Mouse (Mus musculus) embryonic facial prominence, embryonic 12.5 days (tissue): ENCODE data around the gene Gm45021. TPM values are rescaled to one million over a fixed set of nuclear protein-coding genes. Genes with fewer than 3 reads are reported as not detected.

Source experiments
- ATAC-seq: fragments of 200-750 bp; cut with Nextera tagmentation; 2 replicates; pipeline ENCODE4 v1.8.0; 2017; ENCODE audit not compliant: insufficient number of reproducible peaks, insufficient read depth, low FRiP score, low TSS enrichment
- H3K27ac ChIP-seq: fragments of 300-500 bp; sonication (generic); 2 replicates; pipeline ENCODE4 v1.5.1; 2016; ENCODE audit warnings: mild to moderate bottlenecking
- H3K27me3 ChIP-seq: fragments of 300-500 bp; sonication (generic); 2 replicates; pipeline ENCODE4 v1.6.1; 2016; ENCODE audit warnings: mild to moderate bottlenecking, moderate library complexity
- H3K36me3 ChIP-seq: fragments of 300-500 bp; sonication (generic); 2 replicates; pipeline ENCODE4 v1.6.1; 2016; ENCODE audit warnings: mild to moderate bottlenecking
- H3K4me1 ChIP-seq: fragments of 300-500 bp; sonication (generic); 2 replicates; pipeline ENCODE4 v1.6.1; 2016
- H3K4me2 ChIP-seq: fragments of 300-500 bp; sonication (generic); replicated peaks from 2 replicates; pipeline ENCODE4 v1.6.1; 2016; ENCODE audit warnings: mild to moderate bottlenecking, moderate library complexity
- H3K4me3 ChIP-seq: fragments of 300-500 bp; sonication (generic); 2 replicates; pipeline ENCODE4 v1.5.1; 2016; ENCODE audit warnings: mild to moderate bottlenecking
- H3K9ac ChIP-seq: fragments of 300-500 bp; sonication (generic); 2 replicates; pipeline ENCODE4 v1.6.1; 2016; ENCODE audit warnings: mild to moderate bottlenecking, moderate library complexity
- H3K9me3 ChIP-seq: fragments of 300-500 bp; sonication (generic); 2 replicates; pipeline ENCODE4 v1.6.1; 2016; ENCODE audit warnings: mild to moderate bottlenecking, moderate library complexity
- WGBS: fragments of 180-500 bp; shearing (Covaris S2); methylation state at CpG from one replicate; pipeline ENCODE4 v1.1.7; 2016; 5-methylcytosine and 5-hydroxymethylcytosine counted together
- polyA plus RNA-seq: library from polyadenylated mRNA; unstranded; fragments of >200 nt; fragmentation: Nextera tagmentation; extraction: Ambion mirVana; gene quantifications from 2 replicates; pipeline ENCODE4 v1.2.1, GENCODE M21; 2016

Gm45021 gene
- polyA plus RNA-seq, 1 experiment from 2014 or later, result not detected

- peak within 1 kb of the TSS; percentile 97 for H3K27ac ChIP-seq
- 1% methylated on average over 39 of the region's 39 CpGs for WGBS
- H3K4me1 ChIP-seq, result peaks cover 11% of the 10 kb centered on the region
- H3K4me3 ChIP-seq, result peak within 1 kb of the TSS; percentile 45
- peak within 1 kb of the TSS; percentile 66 for H3K9ac ChIP-seq
- no peaks in the 10 kb centered on the region for H3K36me3 ChIP-seq
- ATAC-seq, result peak; percentile 79
- H3K27me3 ChIP-seq, result no peaks in the 10 kb centered on the region
- H3K9me3 ChIP-seq, result no peaks in the 10 kb centered on the region
- peak within 1 kb of the TSS; percentile 71 for H3K4me2 ChIP-seq
These were observed 34.9 kb upstream of the Gm45021 start, which contains the start of gene Lrrc61 for GRCm38 (mm10) chr6:48554280-48555103. Gene Lrrc61, plus strand, starts transcription at chr6:48554796.

- Histone ChIP-seq H3K9me3 (no peaks in the 10 kb centered on the region), H3K9ac (peak overlapping the region; percentile 66), H3K4me2 (peak overlapping the region; percentile 71), H3K27me3 (no peaks in the 10 kb centered on the region), H3K4me3 (peak overlapping the region; percentile 45), H3K27ac (peak overlapping the region; percentile 97), H3K4me1 (peaks cover 11% of the 10 kb centered on the region), H3K36me3 (no peaks in the 10 kb centered on the region)
- 29% methylated on average over 14 of the region's 14 CpGs for WGBS
- peak; percentile 82 for ATAC-seq
These were observed 34.1 kb upstream of the Gm45021 start for GRCm38 (mm10) chr6:48555104-48555890.

GRCm38 (mm10) chr6:48555956-48556355 is 33.5 kb upstream of the Gm45021 start:
- no peak for ATAC-seq
- H3K4me2 ChIP-seq, result peak overlapping the region; percentile 71
- 90% methylated on average over 3 of the region's 3 CpGs for WGBS
- H3K9me3 ChIP-seq, result no peaks in the 10 kb centered on the region
- H3K27me3 ChIP-seq, result no peaks in the 10 kb centered on the region
- no peak overlapping the region for H3K27ac ChIP-seq
- H3K36me3 ChIP-seq, result no peaks in the 10 kb centered on the region
- H3K4me1 ChIP-seq, result peaks cover 11% of the 10 kb centered on the region
- H3K9ac ChIP-seq, result 0 out of 2 replicates have a peak overlapping the region, but pooled peaks have one; percentile 7
- peak overlapping the region; percentile 45; the same call in 1 of the 2 replicates for H3K4me3 ChIP-seq

- H3K36me3 ChIP-seq, result peaks cover 10% of the 10 kb centered on the region
- no peak overlapping the region for H3K27ac ChIP-seq
- no peak overlapping the region for H3K9ac ChIP-seq
- peaks cover 12% of the 10 kb centered on the region; the same call in 1 of the 2 replicates for H3K4me1 ChIP-seq
- no peak overlapping the region for H3K4me2 ChIP-seq
- no peak for ATAC-seq
- whole genome bisulfite sequencing, result 93% methylated on average over 4 of the region's 4 CpGs
- H3K9me3 ChIP-seq, result no peaks in the 10 kb centered on the region
- H3K27me3 ChIP-seq, result no peaks in the 10 kb centered on the region
- no peak overlapping the region for H3K4me3 ChIP-seq
These were observed 23.6 kb upstream of the Gm45021 start for GRCm38 (mm10) chr6:48565693-48566310.

GRCm38 (mm10) chr6:48566312-48566711 is 23.1 kb upstream of the Gm45021 start:
- Histone ChIP-seq H3K27ac (peak overlapping the region; percentile 32; the same call in 1 of the 2 replicates), H3K4me1 (peaks cover 12% of the 10 kb centered on the region; the same call in 1 of the 2 replicates), H3K4me2 (no peak overlapping the region), H3K9me3 (no peaks in the 10 kb centered on the region), H3K4me3 (no peak overlapping the region), H3K27me3 (no peaks in the 10 kb centered on the region), H3K9ac (no peak overlapping the region), H3K36me3 (peaks cover 10% of the 10 kb centered on the region)
- ATAC-seq, result 0 out of 2 replicates have a peak, but pooled peaks have one; percentile 55
- WGBS, result 70% methylated on average over 5 of the region's 5 CpGs

GRCm38 (mm10) chr6:48568036-48568984 is 21.1 kb upstream of the Gm45021 start:
- ATAC-seq, result no peak
- Histone ChIP-seq H3K27ac (no peak overlapping the region), H3K9me3 (no peaks in the 10 kb centered on the region), H3K36me3 (peaks cover 10% of the 10 kb centered on the region), H3K4me2 (no peak overlapping the region), H3K4me3 (no peak overlapping the region), H3K4me1 (peaks cover 22% of the 10 kb centered on the region), H3K27me3 (no peaks in the 10 kb centered on the region), H3K9ac (no peak overlapping the region)
- 85% methylated on average over 21 of the region's 21 CpGs for WGBS

- ATAC-seq, result no peak
- WGBS, result 84% methylated on average over 8 of the region's 8 CpGs
- H3K27ac ChIP-seq, result no peak overlapping the region
- H3K27me3 ChIP-seq, result no peaks in the 10 kb centered on the region
- H3K36me3 ChIP-seq, result peaks cover 10% of the 10 kb centered on the region
- no peak overlapping the region for H3K4me2 ChIP-seq
- no peaks in the 10 kb centered on the region for H3K9me3 ChIP-seq
- H3K4me1 ChIP-seq, result peaks cover 22% of the 10 kb centered on the region
- no peak overlapping the region for H3K9ac ChIP-seq
- no peak overlapping the region for H3K4me3 ChIP-seq
These were observed 20.2 kb upstream of the Gm45021 start for GRCm38 (mm10) chr6:48569065-48569807.

- Histone ChIP-seq H3K9ac (no peak overlapping the region), H3K4me2 (no peak overlapping the region), H3K36me3 (peaks cover 4% of the 10 kb centered on the region; the same call in 1 of the 2 replicates), H3K27ac (no peak overlapping the region), H3K9me3 (no peaks in the 10 kb centered on the region), H3K4me1 (peaks cover 10% of the 10 kb centered on the region), H3K27me3 (no peaks in the 10 kb centered on the region), H3K4me3 (no peak overlapping the region)
- 91% methylated on average over 5 of the region's 5 CpGs for WGBS
- ATAC-seq, result no peak
These were observed 17.4 kb upstream of the Gm45021 start for GRCm38 (mm10) chr6:48572014-48572413.

GRCm38 (mm10) chr6:48572572-48573061 is 16.8 kb upstream of the Gm45021 start, which contains the start of gene Rarres2:
Gene Rarres2, minus strand, starts transcription at chr6:48572789.
- Histone ChIP-seq H3K4me2 (no peak within 1 kb of the TSS), H3K9ac (no peak within 1 kb of the TSS), H3K4me3 (no peak within 1 kb of the TSS), H3K4me1 (peaks cover 10% of the 10 kb centered on the region), H3K9me3 (no peaks in the 10 kb centered on the region), H3K36me3 (peaks cover 4% of the 10 kb centered on the region; the same call in 1 of the 2 replicates), H3K27ac (0 out of 2 replicates have a peak within 1 kb of the TSS, but pooled peaks have one; percentile 11), H3K27me3 (no peaks in the 10 kb centered on the region)
- 0 out of 2 replicates have a peak, but pooled peaks have one; percentile 36 for ATAC-seq
- 12% methylated on average over 6 of the region's 6 CpGs for WGBS

GRCm38 (mm10) chr6:48573280-48573679 is 16.1 kb upstream of the Gm45021 start:
- no peak for ATAC-seq
- no peak overlapping the region for H3K4me2 ChIP-seq
- no peak overlapping the region for H3K27ac ChIP-seq
- H3K4me1 ChIP-seq, result peaks cover 10% of the 10 kb centered on the region
- 39% methylated on average over 10 of the region's 10 CpGs for WGBS
- no peak overlapping the region for H3K9ac ChIP-seq
- no peaks in the 10 kb centered on the region for H3K27me3 ChIP-seq
- H3K4me3 ChIP-seq, result no peak overlapping the region
- no peaks in the 10 kb centered on the region for H3K9me3 ChIP-seq
- peaks cover 3% of the 10 kb centered on the region; the same call in 1 of the 2 replicates for H3K36me3 ChIP-seq
